Mouse (Mus musculus): Measurements from ENCODE around the gene Atp8b3.
A peak's percentile ranks its signal among the peaks of the same experiment; 100 is the strongest.

Gene Atp8b3

GRCm38 (mm10) chr10:80523299-80523698 is 15.6 kb downstream of the Atp8b3 start:
- DNase-seq (ENCODE audit: low read depth, low spot score), result no peak

DNA sequence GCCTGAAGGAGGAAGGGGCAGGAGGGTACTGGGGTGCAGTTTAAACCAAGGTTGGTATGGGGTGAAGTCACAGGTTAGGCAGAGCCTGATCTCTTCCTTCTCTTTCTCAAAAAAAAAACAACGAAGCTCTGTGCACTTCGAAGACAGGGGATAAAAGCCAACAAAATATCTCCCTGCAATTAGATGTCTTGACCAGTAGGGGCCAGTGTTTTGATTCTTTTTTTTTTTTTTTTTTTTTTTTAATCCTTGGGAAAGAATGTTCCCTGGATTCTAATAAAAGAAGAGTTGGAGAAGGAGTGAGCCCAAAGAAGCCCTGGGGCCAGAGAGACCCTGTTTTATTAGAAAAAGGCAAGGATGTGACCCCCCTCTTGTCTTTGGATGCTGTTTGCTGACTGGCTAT is 19.6 kb downstream of the Atp8b3 start:
- no peak for DNase-seq (ENCODE audit: low read depth, low spot score)

- no peak for DNase-seq (ENCODE audit: low read depth, low spot score)
Measured at GRCm38 (mm10) chr10:80513739-80514138, 25.2 kb downstream of the Atp8b3 start.

DNA sequence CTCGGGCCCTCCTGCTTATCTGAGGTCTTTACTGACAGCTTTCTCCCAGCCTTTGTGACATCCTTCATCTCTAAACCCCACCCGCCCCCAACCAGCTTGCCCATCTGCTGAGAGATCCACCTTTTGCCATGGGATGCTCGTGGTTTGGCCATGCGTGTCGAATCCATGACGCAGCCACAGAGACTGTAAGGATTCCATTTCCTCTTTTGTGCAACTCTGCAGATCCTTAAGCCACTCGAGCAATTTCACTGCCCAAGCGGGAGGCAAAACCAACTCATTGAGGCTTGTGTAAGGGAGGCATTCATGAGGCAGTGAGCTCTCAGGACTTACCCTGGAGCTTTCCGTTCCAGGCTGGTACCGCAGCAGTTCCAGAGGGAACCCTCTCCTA is 28.7 kb downstream of the Atp8b3 start:
- no peak for DNase-seq (ENCODE audit: low read depth, low spot score)

GRCm38 (mm10) chr10:80509412-80510272 is 29.3 kb downstream of the Atp8b3 start:
- DNase-seq (ENCODE audit: low read depth, low spot score), result peak; percentile 82

DNA sequence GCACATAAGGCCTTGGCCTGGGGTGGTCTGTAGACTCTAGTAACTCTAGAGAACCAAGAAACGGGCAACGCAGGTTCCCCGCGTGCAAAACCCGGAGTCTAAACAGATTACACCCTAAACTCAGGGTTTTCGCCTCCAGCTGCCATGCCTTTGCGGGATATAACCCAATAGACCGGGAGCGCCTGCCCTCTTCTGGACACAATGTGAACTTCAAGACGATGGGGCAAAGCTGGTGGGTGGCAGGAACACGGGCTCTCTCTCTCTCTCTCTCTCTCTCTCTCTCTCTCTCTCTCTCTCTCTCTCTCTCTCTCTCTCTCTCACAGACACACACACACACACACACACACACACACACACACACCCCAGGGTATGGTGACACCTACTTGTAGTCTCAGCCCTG is 32.7 kb downstream of the Atp8b3 start:
- DNase-seq (ENCODE audit: low read depth, low spot score), result peak; percentile 83

GRCm38 (mm10) chr10:80504724-80505123 is 34.2 kb downstream of the Atp8b3 start:
- DNase-seq (ENCODE audit: low read depth, low spot score), result no peak

DNA sequence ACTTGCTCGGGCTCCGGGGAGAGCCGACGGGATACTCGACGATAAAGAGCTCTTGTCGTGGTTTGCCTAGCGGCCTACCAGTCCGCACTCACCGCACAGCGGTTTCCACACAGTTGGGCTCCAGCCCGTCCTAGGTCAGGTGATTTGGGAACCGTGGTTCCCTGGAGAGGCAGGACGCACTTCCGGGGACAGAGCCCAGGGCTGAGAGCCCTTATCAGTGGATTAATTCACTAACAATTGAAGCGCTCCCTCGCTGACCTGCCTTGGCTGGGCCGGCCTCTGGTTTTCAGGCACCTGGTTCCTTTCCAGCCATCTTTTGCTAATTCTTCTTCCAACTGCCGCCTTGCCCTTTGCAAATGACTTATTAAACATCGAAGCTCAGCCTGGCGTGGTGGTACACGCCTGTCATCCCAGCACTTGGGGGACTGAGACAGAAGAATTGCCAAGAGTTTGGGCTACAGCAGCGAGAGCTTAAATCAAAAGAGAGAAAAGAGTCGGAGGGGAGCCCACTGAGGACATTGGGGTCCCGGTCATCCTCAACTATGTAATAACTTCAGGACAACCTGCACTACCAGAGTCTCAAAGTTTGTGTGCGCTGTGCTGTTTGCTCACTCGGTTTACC is 35.2 kb downstream of the Atp8b3 start:
- DNase-seq (ENCODE audit: low read depth, low spot score), result no peak

DNA sequence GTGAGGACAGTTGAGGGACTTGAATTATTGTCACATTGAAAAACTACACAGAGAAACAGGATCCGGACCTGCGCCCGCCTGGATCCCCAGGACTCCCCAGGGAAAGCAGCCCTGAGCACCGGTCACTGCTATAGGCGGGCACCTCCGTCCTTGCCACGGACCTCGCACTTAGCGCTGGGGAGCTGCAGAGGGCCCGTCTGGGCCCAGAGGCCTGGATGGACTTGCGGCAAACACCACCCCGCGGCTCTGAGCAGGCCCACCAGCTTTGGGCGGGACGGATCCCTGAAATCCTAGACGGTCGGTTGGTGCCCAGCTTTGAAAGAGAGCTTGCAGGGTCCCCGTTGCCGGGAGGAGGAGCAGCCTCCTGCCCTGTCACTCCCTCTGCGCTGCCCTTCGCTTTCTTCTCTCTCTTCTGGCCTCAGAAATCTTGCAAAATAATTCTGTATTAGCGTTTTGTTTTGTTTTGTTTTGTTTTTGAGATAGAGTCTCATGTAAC is 36.1 kb downstream of the Atp8b3 start:
- no peak for DNase-seq (ENCODE audit: low read depth, low spot score)

GRCm38 (mm10) chr10:80502291-80502690 is 36.6 kb downstream of the Atp8b3 start:
- DNase-seq (ENCODE audit: low read depth, low spot score), result no peak

- no peak for DNase-seq (ENCODE audit: low read depth, low spot score)
Measured at GRCm38 (mm10) chr10:80496421-80496820, 42.5 kb downstream of the Atp8b3 start.

DNA sequence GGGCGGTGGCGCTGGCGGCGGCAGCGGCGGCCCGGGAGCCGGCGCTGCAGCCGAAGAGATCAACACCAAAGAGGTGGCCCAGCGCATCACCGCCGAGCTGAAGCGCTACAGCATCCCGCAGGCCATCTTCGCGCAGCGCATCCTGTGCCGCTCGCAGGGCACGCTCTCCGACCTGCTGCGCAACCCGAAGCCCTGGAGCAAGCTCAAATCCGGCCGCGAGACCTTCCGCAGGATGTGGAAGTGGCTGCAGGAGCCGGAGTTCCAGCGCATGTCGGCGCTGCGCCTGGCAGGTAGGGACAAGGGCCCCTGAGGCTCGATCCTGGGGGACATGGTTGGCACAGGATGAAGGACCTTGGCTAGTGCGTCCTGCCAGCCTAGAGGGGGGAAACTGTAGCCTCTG is 43.0 kb downstream of the Atp8b3 start:
- DNase-seq (ENCODE audit: low read depth, low spot score), result no peak

DNA sequence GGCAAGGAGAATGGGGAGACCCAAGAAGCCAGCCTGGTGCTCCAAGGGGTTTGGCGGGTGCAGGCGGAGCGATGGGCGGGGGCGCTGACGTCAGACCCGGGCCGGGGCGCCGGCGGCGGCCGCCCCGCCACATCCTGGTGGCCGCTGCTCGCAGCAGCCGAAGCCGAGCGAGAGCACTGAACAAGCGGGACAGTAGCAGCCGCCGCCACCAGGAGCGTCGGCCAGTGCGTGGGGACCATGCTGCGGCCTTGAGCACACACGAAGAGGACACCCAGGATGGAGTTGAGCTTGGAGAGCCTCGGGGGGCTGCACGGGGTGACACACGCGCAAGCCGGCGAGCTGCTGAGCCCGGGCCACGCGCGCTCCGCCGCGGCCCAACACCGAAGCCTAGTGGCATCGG is 44.2 kb downstream of the Atp8b3 start, which contains the start of gene Onecut3:
TSS of gene Onecut3 (plus strand) at position 104 of the 400 bp plus-strand sequence.
- DNase-seq (ENCODE audit: low read depth, low spot score), result no peak

DNA sequence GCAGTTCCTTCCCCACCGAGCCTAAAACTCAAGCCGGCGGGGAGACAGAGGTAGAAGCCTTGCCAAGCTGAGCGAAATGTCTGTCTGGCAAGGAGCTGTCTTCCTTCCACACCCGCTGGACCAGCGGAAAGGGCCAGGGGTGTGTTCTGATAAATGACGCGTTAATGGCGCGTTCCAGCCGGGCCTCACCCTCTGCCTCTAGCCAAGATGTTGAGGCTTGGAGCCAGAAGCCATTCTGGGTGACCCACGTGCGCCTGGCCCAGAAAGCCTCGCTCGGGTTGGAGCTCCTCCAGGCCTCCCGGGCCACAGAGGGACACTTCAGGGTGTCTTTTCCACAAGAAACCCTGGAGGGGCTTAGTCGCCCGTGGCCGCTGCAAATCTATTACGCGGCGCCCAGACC is 48.9 kb downstream of the Atp8b3 start:
- DNase-seq (ENCODE audit: low read depth, low spot score), result peak; percentile 25

- DNase-seq (ENCODE audit: low read depth, low spot score), result peak; percentile 11
Measured at GRCm38 (mm10) chr10:80486862-80487379, 52.0 kb downstream of the Atp8b3 start.

GRCm38 (mm10) chr10:80481002-80481401 is 57.9 kb downstream of the Atp8b3 start:
- DNase-seq (ENCODE audit: low read depth, low spot score), result no peak

DNA sequence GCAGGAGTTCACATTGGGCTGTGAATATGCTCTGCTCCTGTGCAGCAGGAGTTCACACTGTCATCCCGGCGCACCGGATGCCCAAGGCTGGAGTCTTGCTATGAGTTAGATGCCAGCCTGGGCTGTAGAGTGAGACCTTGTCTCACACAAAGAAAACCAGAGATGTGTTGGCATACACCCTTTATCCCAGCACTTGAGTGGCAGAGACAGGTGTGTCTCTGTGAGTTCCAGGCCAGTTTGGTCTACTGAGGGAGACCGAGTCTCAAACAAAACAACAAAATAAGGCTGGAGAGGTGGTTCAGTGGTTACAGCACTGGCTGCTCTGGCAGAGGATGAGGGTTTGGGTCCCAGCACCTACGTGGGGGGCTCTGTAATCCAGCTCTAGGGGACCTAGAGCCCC is 60.4 kb downstream of the Atp8b3 start:
- no peak for DNase-seq (ENCODE audit: low read depth, low spot score)

- peak; percentile 78 for DNase-seq (ENCODE audit: low read depth, low spot score)
Measured at GRCm38 (mm10) chr10:80475290-80475959, 63.5 kb downstream of the Atp8b3 start.
